Mouse (Mus musculus) mouse embryonic stem cell (cell line): ENCODE data around the gene Ddx60.

Experiments
- in situ Hi-C, 2 experiments: fragments of 300-500 bp; cut with MboI; formaldehyde crosslinking; loops; 1 replicate in 1 of 2; 3 replicates in 1 of 2; pipeline ENCODE4 v1.14.3; 2019 to 2020; ENCODE audit warnings: low sequenced_read_pairs in 2 of 2, low pct_unique_long_range_greater_than_20kb in 1 of 2, mixed read lengths in 1 of 2; ENCODE audit not compliant: unreplicated experiment in 1 of 2

Gene Ddx60

DNA sequence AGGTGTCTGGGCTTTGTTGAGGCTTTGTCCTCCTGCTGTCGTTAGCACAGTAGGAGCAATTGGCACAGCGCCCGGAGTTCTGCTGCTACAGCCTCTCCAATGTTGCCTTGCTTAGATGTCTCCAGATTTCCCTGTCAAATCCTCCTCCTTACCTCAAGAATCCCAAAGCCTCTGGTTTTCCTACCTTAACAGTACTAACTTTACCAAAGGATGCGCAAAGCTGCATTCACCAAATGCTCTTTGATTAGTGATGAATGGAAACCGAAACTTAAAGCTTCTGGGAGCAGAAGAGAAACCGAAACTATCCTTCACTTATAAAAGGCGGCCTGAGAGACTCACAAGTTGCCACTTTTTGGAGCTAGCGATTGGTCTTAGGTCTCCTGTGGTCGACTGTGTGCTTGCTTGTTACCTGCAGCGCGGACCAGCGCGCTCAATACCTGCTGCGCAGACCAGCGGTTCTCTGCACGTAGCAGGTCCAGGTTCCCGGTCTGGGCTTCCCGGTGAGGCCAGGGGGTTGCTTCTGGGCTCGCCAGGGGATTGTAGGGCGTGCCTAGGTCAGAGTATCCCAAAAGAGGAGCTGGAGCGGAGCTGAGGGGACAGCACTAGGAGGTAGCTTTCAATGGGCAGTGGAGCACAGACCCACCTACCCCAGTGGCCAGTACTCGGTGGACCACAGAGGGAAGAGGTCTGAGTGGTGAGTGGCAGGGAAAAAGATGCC lies at the start of gene Ddx60:
Ddx60 (plus strand) TSS at position 311 of the 718 bp plus-strand sequence.
- in situ Hi-C loops, result no loop called here

DNA sequence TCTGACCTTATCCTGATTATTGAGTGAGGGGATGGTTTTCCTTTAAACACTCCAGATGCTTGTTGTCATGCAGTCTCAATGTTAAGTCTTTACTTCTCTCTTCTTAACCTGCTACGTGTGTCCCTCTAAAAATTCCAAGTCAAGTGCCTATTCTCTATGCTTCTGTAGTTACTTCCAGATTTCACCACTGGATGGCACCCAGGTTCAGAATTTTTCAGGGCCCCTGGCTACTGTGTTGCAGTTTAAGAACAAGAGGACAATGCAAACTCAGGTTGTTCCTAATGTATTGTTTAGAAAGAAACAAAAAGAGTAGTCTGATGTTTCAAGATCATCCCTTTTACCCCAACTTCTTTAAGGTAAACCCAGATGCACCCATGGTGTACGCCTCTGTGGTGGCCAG lies 33.8 kb upstream of the Ddx60 start:
- in situ Hi-C loops, result no loop called here

DNA sequence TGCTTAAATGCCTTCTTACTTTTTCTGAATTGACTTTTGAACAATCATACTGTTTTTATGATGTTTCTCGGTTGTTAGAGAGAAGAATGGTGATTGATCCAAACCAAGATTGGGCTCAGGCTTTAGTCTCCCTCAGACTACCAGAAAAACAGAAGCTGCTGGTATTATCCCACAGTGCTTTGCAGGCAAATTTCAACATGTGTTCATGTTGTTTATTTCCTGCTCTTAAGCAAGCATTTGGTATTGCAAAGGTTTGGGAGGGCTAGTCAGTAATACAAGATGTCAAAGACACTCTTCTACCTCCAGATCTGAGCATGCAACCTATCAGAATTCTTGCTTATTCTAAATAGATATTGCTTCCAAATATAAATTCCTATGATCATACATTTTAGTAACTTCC lies 31.1 kb upstream of the Ddx60 start:
- in situ Hi-C loops, result loop anchor here in 1 of 2 experiments (5.0 kb wide), 1 partner anchor 161 kb away; no protein-coding TSS in a partner anchor

DNA sequence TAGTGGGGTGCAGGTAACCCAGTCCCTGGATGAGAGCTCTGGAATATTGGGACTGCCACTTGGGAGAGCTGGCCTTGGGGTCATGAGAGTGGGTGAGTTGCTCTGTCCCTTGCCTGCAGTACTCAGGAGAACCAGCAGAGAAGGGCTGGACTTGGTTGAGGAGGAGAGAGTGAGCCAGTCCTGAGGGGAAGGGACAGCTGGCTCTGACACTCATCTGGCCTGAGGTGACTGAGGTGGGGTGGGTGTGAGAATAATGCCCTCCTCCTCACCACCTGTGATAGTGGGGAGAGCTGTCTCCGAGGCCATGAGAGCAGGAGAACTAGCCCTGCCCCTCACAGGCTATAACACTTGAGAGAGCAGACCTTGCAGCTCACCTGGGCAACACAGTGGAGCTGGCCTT lies 30.5 kb upstream of the Ddx60 start:
- in situ Hi-C loops, result loop anchor here in 1 of 2 experiments (5.0 kb wide), 1 partner anchor 160 kb away; no protein-coding TSS in a partner anchor

DNA sequence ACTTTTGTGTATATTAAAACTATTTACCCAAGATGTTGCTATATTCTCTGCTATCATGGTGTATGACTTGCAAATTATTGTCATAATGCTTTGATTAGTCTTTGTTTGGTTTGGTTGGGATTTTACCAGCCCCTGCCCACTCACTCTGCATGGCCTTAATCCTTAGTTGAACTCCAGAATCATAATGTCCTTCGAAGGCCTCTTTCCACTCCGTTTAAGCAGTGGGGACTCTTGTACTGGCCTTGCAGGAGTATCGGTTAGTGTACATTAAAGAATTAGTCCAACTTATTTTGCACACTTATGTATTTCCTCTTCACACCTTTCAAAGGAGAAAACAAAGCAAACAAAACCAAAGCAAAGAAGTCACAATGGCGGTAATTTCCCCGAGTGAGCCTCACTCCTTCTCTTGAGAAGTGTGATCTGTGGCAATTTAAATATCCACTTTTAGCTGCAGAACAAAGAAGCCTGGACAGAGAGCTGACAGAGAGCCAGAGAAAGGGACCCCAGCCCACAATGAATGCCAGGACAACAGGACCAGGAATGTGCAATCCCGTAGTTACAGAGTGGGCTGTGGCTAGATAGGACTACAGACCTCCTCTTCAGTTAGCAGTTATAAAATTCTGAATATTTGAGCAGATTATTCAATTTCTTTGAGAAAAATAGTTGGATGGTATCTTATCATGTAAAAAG lies 26.7 kb upstream of the Ddx60 start:
- in situ Hi-C loops, result loop anchor here in 1 of 2 experiments (10.0 kb wide), 1 partner anchor 134 kb away; no protein-coding TSS in a partner anchor

DNA sequence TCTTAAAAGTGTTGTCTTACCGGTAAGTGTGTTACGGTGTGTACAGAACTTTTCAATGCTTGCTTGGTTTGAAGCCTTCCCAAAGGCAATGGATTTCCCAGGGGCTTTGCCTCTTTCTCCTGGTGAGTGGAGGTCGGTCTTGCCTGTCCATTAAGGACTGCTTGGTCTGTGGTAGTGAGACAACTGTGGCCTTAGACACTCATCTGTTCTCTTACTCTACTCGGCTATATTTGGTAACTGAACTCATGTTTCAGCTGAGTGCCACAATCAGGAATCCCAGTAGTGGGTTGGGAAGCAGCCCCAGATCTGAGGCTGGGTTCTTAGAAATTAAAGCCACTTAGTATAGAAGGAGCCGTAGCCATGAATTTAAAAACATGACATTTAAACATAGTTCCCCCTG lies 25.4 kb upstream of the Ddx60 start, which contains the start of gene Palld:
Palld (minus strand) TSS at position 170 of the 400 bp plus-strand sequence.
- in situ Hi-C loops, result loop anchor here in 1 of 2 experiments (10.0 kb wide), 1 partner anchor 132 kb away; no protein-coding TSS in a partner anchor

DNA sequence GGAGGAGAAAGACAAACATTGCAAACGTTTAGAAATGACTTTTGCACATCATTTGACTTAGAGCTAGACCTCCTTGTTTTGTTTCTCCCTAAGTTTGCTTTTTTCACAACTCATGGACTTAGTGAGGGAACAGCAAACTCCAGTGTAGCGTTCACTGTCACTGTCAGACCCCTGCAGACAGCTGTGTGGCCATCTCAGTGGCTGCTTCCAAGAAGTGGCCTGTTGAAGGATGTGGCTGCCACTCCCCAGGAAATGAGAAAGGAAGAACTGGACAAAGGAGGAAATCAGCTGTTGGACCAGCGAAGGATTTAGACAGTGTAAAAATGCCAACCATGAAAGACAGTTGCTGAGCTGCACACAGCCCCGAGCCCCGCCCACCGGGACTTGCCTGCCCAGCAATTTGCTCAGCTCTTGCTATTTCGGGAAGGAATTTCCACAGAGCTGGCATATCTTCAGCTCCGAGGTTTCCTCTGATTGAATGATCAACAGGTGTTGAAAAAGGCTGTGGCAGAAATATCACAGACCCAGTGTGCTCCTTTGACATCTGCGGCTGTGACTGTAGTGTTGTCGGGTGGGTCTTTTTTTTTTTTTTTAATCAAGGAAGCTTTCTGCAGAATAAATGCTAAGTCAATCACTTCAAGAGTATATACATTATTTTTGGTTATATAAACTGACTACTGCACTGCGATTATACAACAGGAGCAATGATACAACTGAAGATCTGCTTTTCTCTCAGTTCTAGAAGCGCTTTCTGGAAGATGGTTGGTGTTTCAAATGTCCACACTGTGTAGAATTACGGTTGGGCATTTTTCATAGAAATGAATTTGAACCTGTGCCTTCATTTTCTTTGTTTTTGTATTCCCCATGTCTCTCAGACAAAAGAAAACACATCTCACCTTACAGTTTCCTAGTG lies 19.3 kb upstream of the Ddx60 start:
- in situ Hi-C loops, result loop anchor here in 1 of 2 experiments (10.0 kb wide), 1 partner anchor 126 kb away; no protein-coding TSS in a partner anchor

DNA sequence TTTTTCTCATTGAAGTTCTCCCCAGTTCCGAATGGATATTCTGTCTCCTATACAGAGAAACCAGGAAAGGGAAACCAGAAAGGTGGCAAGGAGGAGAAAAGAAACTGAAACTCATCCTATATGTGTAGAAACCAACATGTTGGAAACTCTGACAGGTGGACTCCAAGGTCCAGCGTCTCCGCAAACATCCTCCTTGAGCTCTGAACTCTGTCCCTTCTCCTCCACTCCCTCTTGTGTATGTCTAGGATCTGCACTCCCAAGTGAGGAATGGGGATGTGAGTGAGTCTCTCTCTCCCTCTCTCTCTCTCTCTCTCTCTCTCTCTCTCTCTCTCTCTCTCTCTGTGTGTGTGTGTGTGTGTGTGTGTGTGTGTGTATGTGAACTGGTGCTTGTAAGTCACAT lies 18.6 kb upstream of the Ddx60 start:
- in situ Hi-C loops, result loop anchor here in 1 of 2 experiments (10.0 kb wide), 1 partner anchor 125 kb away; no protein-coding TSS in a partner anchor

DNA sequence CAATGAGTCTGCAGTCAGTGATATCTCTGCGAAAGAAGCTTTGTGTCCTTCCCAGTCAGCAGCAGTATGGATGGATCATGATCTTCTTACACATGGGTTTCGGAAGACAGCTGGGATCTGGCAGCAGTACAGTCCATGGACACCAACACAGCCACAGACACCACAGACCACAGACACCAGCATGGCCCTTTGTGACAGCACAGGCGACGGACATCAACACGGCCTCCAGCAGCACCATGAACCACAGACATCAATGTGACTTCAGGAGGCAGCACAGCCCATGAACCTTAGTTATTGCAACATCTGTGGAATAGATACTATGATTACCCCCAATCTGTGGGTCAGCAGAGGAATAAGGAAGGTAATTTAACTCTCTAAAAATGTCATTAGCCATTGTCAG lies 15.1 kb upstream of the Ddx60 start:
- in situ Hi-C loops, result no loop called here

DNA sequence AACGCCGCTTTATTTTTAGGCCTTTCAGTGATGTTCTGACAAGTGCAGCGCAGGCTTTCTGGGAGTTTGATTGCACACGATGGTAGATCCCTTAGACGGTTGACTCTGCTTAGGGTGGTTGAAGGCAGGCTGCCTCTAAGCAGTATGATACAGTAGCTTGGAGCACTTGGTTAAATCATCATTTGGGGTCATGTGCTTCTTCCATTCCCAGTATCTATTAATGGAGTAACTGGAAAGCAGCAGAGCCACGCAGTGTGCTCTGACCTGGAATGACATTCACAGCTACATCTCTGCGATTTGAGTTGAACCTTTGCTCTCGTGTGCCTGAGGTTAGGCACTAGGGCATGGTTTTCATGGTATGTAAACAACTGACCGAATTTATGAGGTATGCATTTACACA lies 13.9 kb upstream of the Ddx60 start:
- in situ Hi-C loops, result no loop called here

DNA sequence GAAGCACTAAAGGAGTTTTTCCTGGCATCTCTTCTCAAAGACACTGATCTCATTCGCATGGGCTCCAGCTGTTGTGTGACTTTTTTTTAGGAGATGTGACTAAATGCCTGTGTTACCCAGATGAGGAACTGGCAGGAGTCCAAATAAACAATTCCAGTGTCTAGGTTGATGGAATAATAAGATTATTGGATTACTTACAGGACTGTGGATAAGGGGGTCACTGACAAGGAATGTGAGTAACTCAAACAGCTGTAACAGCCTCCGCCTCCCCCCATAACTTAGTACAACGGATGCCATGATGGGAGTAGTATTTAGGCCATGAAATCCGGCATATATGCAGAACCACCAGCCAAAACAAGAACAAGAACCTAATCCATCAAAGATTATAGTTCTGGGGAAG lies 10.6 kb upstream of the Ddx60 start:
- in situ Hi-C loops, result no loop called here

DNA sequence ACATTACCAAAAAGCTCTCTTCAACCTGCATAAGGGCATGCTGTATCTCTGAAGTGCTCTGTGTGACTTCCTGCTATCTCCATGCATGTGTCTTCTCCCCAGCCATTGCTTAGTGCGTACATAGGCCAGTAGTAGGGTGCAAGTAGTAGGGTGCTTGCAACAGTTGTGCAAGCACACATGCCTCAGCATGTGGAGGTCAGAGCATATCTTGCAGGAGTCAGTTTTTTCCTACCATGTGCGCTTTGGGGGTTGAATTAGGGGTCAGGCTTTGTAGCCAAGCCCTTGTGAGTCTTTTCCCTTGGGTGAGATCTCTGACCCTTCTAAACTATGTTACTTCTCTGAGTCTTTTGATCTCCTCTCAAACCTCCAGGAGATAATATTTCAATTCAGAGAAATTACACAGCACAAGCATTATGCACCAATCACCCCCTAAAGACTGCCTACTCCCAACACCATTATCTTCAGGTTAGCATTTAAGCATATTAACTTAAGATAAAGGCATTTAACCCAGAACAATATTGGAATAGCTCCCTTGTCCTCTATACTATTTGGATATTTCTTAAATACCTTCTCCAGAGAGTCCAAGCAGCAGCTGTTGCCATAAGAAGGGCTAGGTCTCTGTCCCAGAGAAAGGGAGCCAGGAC lies 8.6 kb upstream of the Ddx60 start:
- in situ Hi-C loops, result no loop called here

DNA sequence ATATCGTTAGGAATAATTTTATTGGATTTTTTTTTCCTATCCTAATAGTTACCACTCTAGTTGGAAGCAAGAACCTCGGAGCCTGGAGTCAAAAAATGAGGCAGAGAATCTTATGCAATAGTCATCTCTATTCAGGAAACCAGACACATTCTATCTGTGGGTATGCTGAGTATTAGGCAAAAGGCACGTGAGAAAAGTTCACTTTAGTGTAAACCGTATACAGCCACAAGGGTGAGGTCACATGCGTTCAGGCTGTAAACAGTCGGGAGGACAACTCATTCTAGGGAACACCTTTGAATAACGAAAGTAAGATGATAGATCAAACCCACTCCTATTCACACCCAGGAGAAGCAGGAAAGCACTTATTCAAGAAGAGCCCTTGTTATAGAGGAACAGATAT lies 7.5 kb upstream of the Ddx60 start:
- in situ Hi-C loops, result no loop called here

DNA sequence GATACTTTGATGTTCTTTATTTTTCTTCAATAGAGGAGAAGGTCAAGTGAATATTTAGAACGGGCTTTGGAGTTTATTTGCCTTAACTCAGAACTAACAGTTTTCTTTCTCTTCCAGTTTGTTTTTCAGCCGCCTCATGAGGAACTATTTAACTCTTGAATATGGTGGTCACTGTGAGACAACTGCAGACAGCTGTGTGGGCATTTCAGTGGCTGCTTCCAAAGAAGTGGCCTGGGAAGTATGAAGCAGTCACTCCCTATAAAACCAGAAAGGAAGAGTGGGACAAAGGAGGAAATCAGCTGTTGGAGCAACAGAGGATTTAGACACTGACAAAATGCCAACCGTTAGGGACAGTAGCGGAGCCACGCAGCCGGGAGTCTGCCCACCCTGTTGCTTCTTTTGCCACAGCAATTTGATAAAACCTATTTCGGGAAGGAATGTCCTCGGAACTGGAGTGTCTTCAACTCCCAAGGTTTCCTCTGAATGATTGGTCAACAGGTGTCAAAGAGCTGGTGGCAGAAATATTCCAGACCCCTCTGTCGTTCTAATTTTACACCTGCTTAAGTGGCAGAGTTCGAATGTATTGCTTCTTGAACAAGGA lies 6.3 kb upstream of the Ddx60 start:
- in situ Hi-C loops, result no loop called here

DNA sequence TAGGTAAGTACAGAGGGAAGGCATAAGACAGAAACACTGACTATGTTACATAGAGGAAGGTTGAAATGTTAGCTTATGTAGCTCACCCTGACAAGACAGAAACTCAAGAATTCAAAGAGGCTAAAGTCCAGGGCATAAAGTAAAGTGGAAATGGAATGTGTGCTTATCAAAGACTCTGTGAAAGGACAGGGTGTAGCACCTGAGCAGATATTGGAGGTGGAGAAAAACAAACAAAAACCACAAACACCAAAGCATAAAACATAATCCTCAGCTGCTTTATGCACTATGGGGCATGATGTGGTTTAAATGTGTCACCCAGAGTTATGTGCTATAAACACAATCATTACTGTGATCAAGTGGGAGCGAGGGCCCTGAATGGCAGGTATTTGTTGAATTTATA lies 3.4 kb upstream of the Ddx60 start:
- in situ Hi-C loops, result no loop called here

DNA sequence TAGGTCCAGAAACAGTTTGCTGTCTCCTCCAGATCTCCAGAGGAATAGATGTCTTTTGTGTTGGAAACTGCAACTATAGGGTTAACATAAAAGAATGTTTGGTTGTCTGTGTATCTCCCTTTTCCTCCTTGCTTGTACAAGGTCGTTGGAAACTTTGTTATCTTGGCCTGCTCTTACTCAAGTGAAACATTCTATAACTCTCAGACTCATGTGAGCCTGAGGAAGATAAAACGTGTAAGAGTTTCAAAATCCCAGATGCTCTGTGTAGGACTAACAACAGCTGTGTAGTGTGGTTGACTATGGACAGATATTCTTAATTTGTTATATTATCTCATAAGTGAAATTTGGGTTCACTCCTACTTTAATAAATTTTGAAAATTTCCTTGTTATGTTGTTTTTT lies 5.4 kb downstream of the Ddx60 start:
- in situ Hi-C loops, result no loop called here

DNA sequence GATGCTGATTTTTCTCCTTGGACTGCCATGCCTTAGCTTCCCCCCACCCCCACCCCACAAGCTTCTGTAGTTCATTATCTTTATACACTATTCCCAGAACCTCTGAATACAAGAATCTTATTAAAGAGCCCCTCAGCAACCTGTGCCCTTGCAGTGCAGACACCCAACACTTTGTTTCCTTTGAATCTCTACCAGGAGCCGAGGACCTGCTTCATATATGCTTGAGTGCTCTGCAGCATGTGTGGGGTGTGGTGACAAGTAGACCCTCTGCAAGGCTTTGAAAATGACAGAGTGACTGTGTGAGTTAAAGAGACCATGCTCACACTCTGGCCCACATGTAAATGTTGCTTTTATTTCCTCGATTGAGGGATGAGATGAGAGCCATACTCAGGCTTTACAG lies 9.7 kb downstream of the Ddx60 start:
- in situ Hi-C loops, result no loop called here
